Mouse (Mus musculus) Patski (cell line): Measurements from ENCODE around the gene Fgf14. TPM values are rescaled to one million over a fixed set of nuclear protein-coding genes. Genes with fewer than 3 reads are reported as not detected.

Experiments used
- ATAC-seq: fragments of 100-300 bp; one replicate; pipeline ENCODE4 v1.8.0; 2021
- CTCF ChIA-PET: fragments of 350-600 bp; sonication (Branson Sonifier 250); formaldehyde crosslinking; loops from one replicate; lab custom pipeline; 2022; ENCODE audit warnings: inconsistent platforms; lab: Charles Lee
- POLR2A ChIA-PET: fragments of 350-600 bp; sonication (Branson Sonifier 250); formaldehyde crosslinking; loops from one replicate; lab custom pipeline; 2022; ENCODE audit warnings: antibody characterized with exemption, inconsistent platforms; lab: Charles Lee
- DNase-seq: peaks from one replicate; pipeline ENCODE4 v3.0.0-alpha.2; 2011; ENCODE audit warnings: low read depth, low spot score
- H3K27me3 ChIP-seq: fragments of 371-371 bp; one replicate; pipeline ENCODE4 v1.5.1; 2021
- CTCF ChIP-seq: fragments of 100-300 bp; IDR thresholded peaks from one replicate; pipeline ENCODE4 v1.5.1; 2021
- in situ Hi-C: fragments of 300-500 bp; cut with MboI; formaldehyde crosslinking; loops from 3 replicates; pipeline ENCODE4 v1.11.1; 2018; ENCODE audit warnings: low pct_unique_long_range_greater_than_20kb, mixed read lengths
- polyA plus RNA-seq: library from polyadenylated mRNA; unstranded; gene quantifications from one replicate; pipeline ENCODE4 v1.2.3, GENCODE M21; 2021

The Fgf14 gene
- polyA plus RNA-seq, 1 experiment from 2014 or later, result not detected

- no peak for TF ChIP-seq CTCF
- ChIA-PET POLR2A (no interaction called here), CTCF (no interaction called here)
- DNase-seq (no peak), ATAC-seq (no peak)
- H3K27me3 ChIP-seq, result peaks cover under 1% of the 10 kb centered on the region
- in situ Hi-C loops, result no loop called here
These were observed 389.9 kb downstream of the Fgf14 start for GRCm38 (mm10) chr14:124287027-124287426.

DNA sequence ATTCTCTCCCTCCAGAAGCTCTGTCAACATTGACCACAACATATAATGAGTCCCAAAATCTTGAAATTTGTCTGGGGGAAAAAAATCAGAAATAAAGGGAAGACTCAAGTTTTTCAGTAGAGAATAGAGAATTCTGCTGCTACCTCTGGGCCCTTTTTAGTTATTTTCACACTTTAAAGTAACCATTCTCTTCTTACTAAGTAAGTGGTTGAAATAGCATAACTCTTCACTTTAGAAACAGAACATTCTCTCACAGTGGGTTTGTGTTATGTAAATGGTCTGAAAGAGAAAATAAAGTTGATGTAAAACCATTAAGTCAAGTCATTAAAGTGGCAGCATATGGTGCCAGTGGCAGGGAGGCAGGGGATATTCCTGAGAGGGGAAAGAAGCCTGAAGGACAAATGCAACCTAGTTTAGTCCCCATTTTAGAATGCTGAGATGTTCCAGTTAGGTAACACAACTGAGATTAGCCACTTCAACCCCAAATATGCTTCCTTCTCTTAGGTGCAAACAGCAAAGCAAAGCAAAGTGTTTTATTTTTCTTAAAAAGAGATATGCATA, 398.5 kb downstream of the Fgf14 start:
- POLR2A ChIA-PET, result no interaction called here
- no peak for TF ChIP-seq CTCF
- H3K27me3 ChIP-seq, result peaks cover 4% of the 10 kb centered on the region
- in situ Hi-C loops, result no loop called here
- CTCF ChIA-PET, result interaction anchor here (1.5 kb wide), 1 partner anchor 23 kb away, joined by 4 read pairs; no protein-coding TSS in a partner anchor
- DNase-seq (no peak), ATAC-seq (no peak)

- no peak for TF ChIP-seq CTCF
- in situ Hi-C loops, result no loop called here
- ATAC-seq, result no peak
These were observed 409.9 kb downstream of the Fgf14 start for GRCm38 (mm10) chr14:124266977-124267376.

GRCm38 (mm10) chr14:124264541-124265059, 412.3 kb downstream of the Fgf14 start:
- TF ChIP-seq CTCF, result no peak
- ChIA-PET POLR2A (no interaction called here), CTCF (interaction anchor here (1.5 kb wide), 1 partner anchor 21 kb away, joined by 3 read pairs; no protein-coding TSS in a partner anchor)
- in situ Hi-C loops, result no loop called here
- ATAC-seq, result no peak
- no peak for DNase-seq
- no peaks in the 10 kb centered on the region for H3K27me3 ChIP-seq

More at GRCm38 (mm10) chr14:124266977-124267376, 409.9 kb downstream of the Fgf14 start:
- H3K27me3 ChIP-seq, result no peaks in the 10 kb centered on the region
- ChIA-PET POLR2A (no interaction called here), CTCF (no interaction called here)
- DNase-seq, result no peak

- no peak for TF ChIP-seq CTCF
- ChIA-PET CTCF (no interaction called here), POLR2A (no interaction called here)
- in situ Hi-C loops, result no loop called here
- H3K27me3 ChIP-seq, result no peaks in the 10 kb centered on the region
- ATAC-seq (no peak), DNase-seq (no peak)
These were observed 413.7 kb downstream of the Fgf14 start for GRCm38 (mm10) chr14:124263199-124263598.

- TF ChIP-seq CTCF, result no peak
- peaks cover 1% of the 10 kb centered on the region for H3K27me3 ChIP-seq
- DNase-seq (no peak), ATAC-seq (no peak)
- ChIA-PET POLR2A (no interaction called here), CTCF (no interaction called here)
- in situ Hi-C loops, result no loop called here
These were observed 429.4 kb downstream of the Fgf14 start for GRCm38 (mm10) chr14:124247517-124247916.

DNA sequence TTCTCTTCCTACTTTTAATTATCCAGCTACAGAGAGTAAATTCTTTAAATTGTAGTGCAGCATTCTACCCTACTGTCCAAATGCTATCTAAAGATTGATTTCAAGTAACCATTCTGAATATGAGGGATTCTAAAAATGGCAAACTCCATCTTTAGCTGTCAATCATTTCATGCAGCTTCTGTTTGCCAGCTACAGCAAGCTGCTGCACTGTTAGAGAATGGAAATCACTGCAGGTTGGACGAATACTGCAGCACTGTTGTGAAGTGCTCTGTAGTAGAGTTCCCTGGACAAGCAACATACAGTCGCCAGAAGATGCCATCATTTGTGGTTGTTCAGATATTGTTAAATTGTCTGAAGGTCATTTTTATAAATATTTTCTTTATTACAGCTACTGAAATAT, 453.5 kb downstream of the Fgf14 start:
- CTCF ChIA-PET, result no interaction called here
- H3K27me3 ChIP-seq, result peaks cover 11% of the 10 kb centered on the region
- DNase-seq, result no peak
- TF ChIP-seq CTCF, result no peak
- ATAC-seq, result no peak
- in situ Hi-C loops, result loop anchor here (25.0 kb wide), 1 partner anchor 861 kb away; no protein-coding TSS in a partner anchor
- POLR2A ChIA-PET, result no interaction called here

DNA sequence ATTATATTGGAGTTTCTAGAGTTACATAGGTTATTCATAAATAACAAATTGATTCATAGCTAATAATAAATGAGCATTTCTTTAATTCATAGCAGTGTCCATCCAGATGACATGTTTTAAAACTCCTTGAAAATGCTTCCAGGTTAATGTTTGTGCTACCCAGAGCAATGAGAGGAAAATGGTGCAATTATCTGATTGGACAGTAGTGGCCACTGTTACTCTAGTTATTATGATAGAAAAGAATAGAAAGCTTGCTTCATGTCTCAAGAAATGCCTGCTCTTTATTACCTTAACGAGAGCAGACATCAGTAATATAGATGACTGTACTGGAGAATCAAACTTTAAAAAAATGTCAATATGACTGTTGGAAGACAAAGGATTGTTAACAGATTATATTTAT, 454.5 kb downstream of the Fgf14 start:
- peak; percentile 40 for TF ChIP-seq CTCF
- ATAC-seq, result no peak
- peaks cover 11% of the 10 kb centered on the region for H3K27me3 ChIP-seq
- in situ Hi-C loops, result loop anchor here (25.0 kb wide), 1 partner anchor 860 kb away; no protein-coding TSS in a partner anchor
- ChIA-PET CTCF (no interaction called here), POLR2A (no interaction called here)
- DNase-seq, result no peak

DNA sequence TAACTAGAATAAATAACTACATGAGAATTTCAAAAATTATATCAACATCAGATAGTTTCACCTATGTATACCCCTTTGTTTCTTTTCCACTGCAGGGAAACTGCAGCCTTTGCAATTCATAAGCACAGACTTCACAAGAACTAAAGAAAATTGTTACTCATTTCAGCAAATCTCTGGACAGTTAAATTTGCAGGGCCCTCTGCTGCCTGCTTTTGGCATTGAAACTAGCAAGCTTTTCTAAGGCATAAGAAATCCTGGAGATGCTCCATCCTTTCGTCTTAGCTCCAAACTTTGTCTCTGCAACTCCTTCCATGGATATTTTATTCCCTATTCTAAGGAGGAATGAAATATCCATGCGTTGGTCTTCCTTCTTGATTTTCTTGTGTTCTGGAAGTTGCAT, 455.9 kb downstream of the Fgf14 start:
- in situ Hi-C loops, result loop anchor here (25.0 kb wide), 1 partner anchor 859 kb away; no protein-coding TSS in a partner anchor
- CTCF ChIA-PET, result no interaction called here
- POLR2A ChIA-PET, result no interaction called here
- ATAC-seq, result no peak
- no peak for DNase-seq
- peaks cover 19% of the 10 kb centered on the region for H3K27me3 ChIP-seq
- peak; percentile 20 for TF ChIP-seq CTCF

DNA sequence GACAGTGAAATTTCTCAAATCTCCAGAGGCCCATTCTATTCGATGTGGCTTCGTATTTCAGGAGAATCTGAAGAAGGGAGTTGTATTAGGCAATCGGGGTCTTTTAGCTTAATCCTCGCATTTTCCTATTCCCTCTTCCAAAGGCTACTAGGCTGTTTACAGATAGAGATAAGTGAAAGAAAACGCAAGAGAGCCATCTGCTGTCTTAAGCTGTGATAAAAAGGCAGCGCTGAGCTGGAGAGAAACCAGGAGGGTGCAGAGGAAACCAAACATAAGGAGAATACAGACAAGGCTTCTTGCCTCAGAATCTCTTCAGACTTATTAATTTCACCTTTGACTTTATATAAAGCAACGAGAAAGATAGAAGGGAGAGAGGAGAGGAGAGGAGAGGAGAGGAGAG, 481.1 kb downstream of the Fgf14 start:
- no peak for TF ChIP-seq CTCF
- ChIA-PET CTCF (no interaction called here), POLR2A (no interaction called here)
- no peak for DNase-seq
- peaks cover 31% of the 10 kb centered on the region for H3K27me3 ChIP-seq
- no peak for ATAC-seq
- in situ Hi-C loops, result no loop called here

- TF ChIP-seq CTCF, result no peak
- H3K27me3 ChIP-seq, result peaks cover 35% of the 10 kb centered on the region
- ATAC-seq (no peak), DNase-seq (no peak)
- POLR2A ChIA-PET, result no interaction called here
- CTCF ChIA-PET, result no interaction called here
- in situ Hi-C loops, result no loop called here
These were observed 481.6 kb downstream of the Fgf14 start for GRCm38 (mm10) chr14:124195331-124195730.

GRCm38 (mm10) chr14:124192815-124193142, 484.1 kb downstream of the Fgf14 start:
- ATAC-seq, result no peak
- in situ Hi-C loops, result no loop called here
- TF ChIP-seq CTCF, result no peak

More at GRCm38 (mm10) chr14:124192815-124193142, 484.1 kb downstream of the Fgf14 start:
- H3K27me3 ChIP-seq, result peaks cover 43% of the 10 kb centered on the region
- CTCF ChIA-PET, result no interaction called here
- POLR2A ChIA-PET, result no interaction called here
- DNase-seq, result no peak
